Mouse (Mus musculus) heart, postnatal 14 days (tissue): ENCODE results near the gene Spata33. TPM values are rescaled to one million over a fixed set of nuclear protein-coding genes. Genes with fewer than 3 reads are reported as not detected.
"Not testable (repeated sequence)": the region's sequence is repeated elsewhere in the genome, so short reads cannot be mapped to it uniquely, and the experiment has no call there.

Experiments
- DNase-seq, 2 experiments: peaks; one replicate each; pipeline ENCODE4 v3.0.0; 2021 to 2022
- intact Hi-C: fragments of 180-260 bp; cut with DNase I; formaldehyde crosslinking; loops from one replicate; pipeline ENCODE4 v1.15.1; 2025
- total RNA-seq, 2 experiments: library from RNA; stranded (reverse); gene quantifications; 2 replicates each; pipeline ENCODE4 v1.2.3; 2021

Gene Spata33
- total RNA-seq, 2 experiments from 2014 or later: 38.4 to 45.7 TPM

GRCm38 (mm10) chr8:123230326-123230725 lies 17.7 kb downstream of the Spata33 start:
- DNase-seq, intact Hi-C loops: not testable (repeated sequence)

GRCm38 (mm10) chr8:123231742-123232141 lies 19.1 kb downstream of the Spata33 start:
- intact Hi-C loops: no loop called here
- peak in 1 of 2 experiments; percentile 32 for DNase-seq

- intact Hi-C loops: no loop called here
- no peak for DNase-seq
These were observed 19.9 kb downstream of the Spata33 start for GRCm38 (mm10) chr8:123232553-123232952.

GRCm38 (mm10) chr8:123233300-123233699 lies 20.7 kb downstream of the Spata33 start:
- DNase-seq: no peak
- intact Hi-C loops: no loop called here

- no peak for DNase-seq
- intact Hi-C loops: no loop called here
These were observed 21.1 kb downstream of the Spata33 start for GRCm38 (mm10) chr8:123233760-123234159.

- no peak for DNase-seq
- intact Hi-C loops: no loop called here
These were observed 22.4 kb downstream of the Spata33 start for GRCm38 (mm10) chr8:123234918-123235519.

GRCm38 (mm10) chr8:123235520-123236497 lies 23.2 kb downstream of the Spata33 start, which contains the start of gene Spata2l:
Gene Spata2l, minus strand, starts transcription at chr8:123236233.
- intact Hi-C loops: no loop called here
- peak; percentile 77 to 88 for DNase-seq

GRCm38 (mm10) chr8:123239398-123239797 lies 26.8 kb downstream of the Spata33 start:
- intact Hi-C loops: no loop called here

GRCm38 (mm10) chr8:123242107-123242923 lies 29.7 kb downstream of the Spata33 start:
- intact Hi-C loops: no loop called here
- DNase-seq: no peak

More at GRCm38 (mm10) chr8:123239398-123239797, 26.8 kb downstream of the Spata33 start:
- DNase-seq: no peak

GRCm38 (mm10) chr8:123243053-123243452 lies 30.4 kb downstream of the Spata33 start:
- no peak for DNase-seq
- intact Hi-C loops: no loop called here

GRCm38 (mm10) chr8:123244382-123244781 lies 31.8 kb downstream of the Spata33 start:
- intact Hi-C loops: no loop called here
- no peak for DNase-seq

- intact Hi-C loops: no loop called here
- DNase-seq: no peak
These were observed 32.9 kb downstream of the Spata33 start for GRCm38 (mm10) chr8:123245543-123245942.

- intact Hi-C loops: no loop called here
- no peak for DNase-seq
These were observed 35.1 kb downstream of the Spata33 start for GRCm38 (mm10) chr8:123247748-123248147.

- intact Hi-C loops: no loop called here
- no peak for DNase-seq
These were observed 36.0 kb downstream of the Spata33 start for GRCm38 (mm10) chr8:123248596-123248995.

GRCm38 (mm10) chr8:123250940-123251339 lies 38.3 kb downstream of the Spata33 start:
- DNase-seq: no peak
- intact Hi-C loops: no loop called here

- intact Hi-C loops: no loop called here
- DNase-seq: no peak
These were observed 40.3 kb downstream of the Spata33 start for GRCm38 (mm10) chr8:123252925-123253324.

GRCm38 (mm10) chr8:123253451-123254098 lies 40.9 kb downstream of the Spata33 start:
- DNase-seq: no peak

GRCm38 (mm10) chr8:123254099-123254885 lies 41.7 kb downstream of the Spata33 start, which contains the start of the genes Zfp276 and Vps9d1:
Gene Zfp276, plus strand, starts transcription at chr8:123254195.
Gene Vps9d1, minus strand, starts transcription at chr8:123254348.
- peak; percentile 90 to 92 for DNase-seq
- intact Hi-C loops: loop anchor here (1.0 kb wide), 1 partner anchor 30 kb away; the partner anchor contains the start of gene Cdk10

More at GRCm38 (mm10) chr8:123253451-123254098, 40.9 kb downstream of the Spata33 start:
- intact Hi-C loops: loop anchor here (1.0 kb wide), 1 partner anchor 29 kb away; the partner anchor contains the start of gene Cdk10

GRCm38 (mm10) chr8:123255170-123255569 lies 42.5 kb downstream of the Spata33 start:
- no peak for DNase-seq

More at GRCm38 (mm10) chr8:123255170-123255569, 42.5 kb downstream of the Spata33 start:
- intact Hi-C loops: no loop called here
